Mouse (Mus musculus) heart, embryonic 16.5 days (tissue): ENCODE measurements around the gene Zmiz1. TPM values are rescaled to one million over a fixed set of nuclear protein-coding genes. Genes with fewer than 3 reads are reported as not detected.

ENCODE experiments used
- ATAC-seq: fragments of 200-750 bp; cut with Nextera tagmentation; replicated peaks from 2 replicates; pipeline ENCODE4 v1.8.0; 2017; ENCODE audit warnings: moderate number of reproducible peaks; ENCODE audit not compliant: insufficient read depth, low FRiP score; ENCODE audit errors: extremely low read depth
- H3K27ac ChIP-seq: fragments of 300-500 bp; sonication (generic); 2 replicates; pipeline ENCODE4 v1.5.1; 2014; ENCODE audit warnings: mild to moderate bottlenecking, low read length, control low read depth, moderate library complexity
- H3K27me3 ChIP-seq: fragments of 300-500 bp; sonication (generic); 2 replicates; pipeline ENCODE4 v1.6.1; 2014; ENCODE audit warnings: low read length, mixed read lengths; ENCODE audit not compliant: control insufficient read depth, insufficient read depth
- H3K36me3 ChIP-seq: fragments of 300-500 bp; sonication (generic); 2 replicates; pipeline ENCODE4 v1.6.1; 2014; ENCODE audit not compliant: control insufficient read depth, insufficient read depth
- H3K4me1 ChIP-seq: fragments of 300-500 bp; sonication (generic); 2 replicates; pipeline ENCODE4 v1.6.1; 2014; ENCODE audit warnings: low read length, mixed read lengths; ENCODE audit not compliant: control insufficient read depth, insufficient read depth
- H3K4me2 ChIP-seq: fragments of 300-500 bp; sonication (generic); 2 replicates; pipeline ENCODE4 v1.6.1; 2014; ENCODE audit warnings: low read depth, mild to moderate bottlenecking, control low read depth, low read length
- H3K4me3 ChIP-seq: fragments of 300-500 bp; sonication (generic); 2 replicates; pipeline ENCODE4 v1.5.1; 2014; ENCODE audit warnings: mild to moderate bottlenecking, control low read depth, low read length
- H3K9ac ChIP-seq: fragments of 300-500 bp; sonication (generic); 2 replicates; pipeline ENCODE4 v1.6.1; 2014; ENCODE audit warnings: low read length, control low read depth
- H3K9me3 ChIP-seq: fragments of 300-500 bp; sonication (generic); replicated peaks from 2 replicates; pipeline ENCODE4 v1.6.1; 2016; ENCODE audit warnings: low read length; ENCODE audit not compliant: control insufficient read depth
- WGBS: fragments of 180-500 bp; shearing (Covaris S2); extraction: QIAGEN DNeasy Blood & Tissue Kit; methylation state at CpG from one replicate; pipeline ENCODE4 v1.1.7; 2014; 5-methylcytosine and 5-hydroxymethylcytosine counted together
- polyA plus RNA-seq: library from polyadenylated mRNA; unstranded; fragments of >200 nt; fragmentation: Nextera tagmentation; extraction: Ambion mirVana; gene quantifications from 2 replicates; pipeline ENCODE4 v1.2.1, GENCODE M21; 2015

Gene Zmiz1
- polyA plus RNA-seq, 1 experiment from 2014 or later = 20.6 TPM

DNA sequence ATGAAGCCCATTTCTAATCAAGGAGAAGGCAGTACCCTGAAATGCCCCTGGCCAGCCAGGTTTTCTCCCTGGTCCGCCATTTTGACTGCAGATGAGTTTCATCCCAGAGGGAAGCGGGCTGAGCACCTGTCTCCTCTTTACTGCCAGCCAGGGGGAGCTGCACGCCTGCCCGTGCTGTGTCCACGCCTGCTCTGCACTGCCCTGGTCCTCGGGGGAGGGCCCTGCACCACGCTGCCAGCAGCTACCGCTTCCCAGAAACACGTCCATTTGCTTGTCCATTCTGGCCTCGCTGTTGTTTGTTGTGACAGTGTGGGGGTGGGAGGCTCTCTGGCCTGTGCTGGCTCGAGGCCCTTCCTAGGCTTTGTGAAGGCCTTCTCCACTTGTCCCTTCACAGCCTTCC lies 201.7 kb downstream of the Zmiz1 start:
- no peaks in the 10 kb centered on the region for H3K9me3 ChIP-seq
- ATAC-seq = no peak

DNA sequence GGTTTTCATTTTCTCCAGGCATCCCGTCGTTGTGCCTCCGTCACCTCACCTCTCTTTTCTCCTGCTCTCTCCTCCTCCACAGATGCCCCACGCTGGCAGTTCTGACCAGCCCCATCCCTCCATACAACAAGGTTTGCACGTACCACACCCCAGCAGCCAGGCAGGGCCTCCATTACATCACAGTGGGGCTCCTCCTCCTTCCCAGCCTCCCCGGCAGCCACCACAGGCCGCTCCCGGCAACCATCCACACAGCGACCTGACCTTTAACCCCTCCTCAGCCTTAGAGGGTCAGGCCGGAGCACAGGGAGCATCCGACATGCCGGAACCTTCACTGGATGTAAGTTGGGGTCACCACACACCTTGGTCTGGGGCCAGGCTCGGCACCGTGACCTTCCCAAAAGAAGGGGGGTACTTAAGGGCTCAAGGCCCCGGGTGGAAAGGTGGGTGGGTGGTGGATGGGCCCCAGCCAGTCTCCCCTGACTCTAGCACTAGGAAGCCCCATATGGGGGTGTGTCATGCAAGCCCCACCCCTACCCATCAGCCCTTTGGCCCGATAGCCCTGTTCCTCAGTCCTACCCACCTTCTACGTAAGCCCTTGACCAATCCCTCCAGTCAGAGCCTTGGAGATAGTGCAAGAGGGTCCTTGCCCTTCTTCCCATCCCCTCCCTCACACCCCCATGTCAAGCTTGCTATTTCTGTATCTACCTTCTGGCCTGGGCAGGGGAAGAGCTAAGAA lies 202.4 kb downstream of the Zmiz1 start:
- no peak overlapping the region for H3K4me2 ChIP-seq
- peaks cover 70% of the 10 kb centered on the region for H3K36me3 ChIP-seq
- WGBS = 77% methylated on average over 17 of the region's 17 CpGs
- no peak overlapping the region for H3K9ac ChIP-seq
- H3K4me3 ChIP-seq = no peak overlapping the region
- no peak for ATAC-seq
- no peaks in the 10 kb centered on the region for H3K27me3 ChIP-seq
- H3K9me3 ChIP-seq = no peaks in the 10 kb centered on the region
- peaks cover 21% of the 10 kb centered on the region for H3K4me1 ChIP-seq
- H3K27ac ChIP-seq = no peak overlapping the region

More for the DNA sequence above, 201.7 kb downstream of the Zmiz1 start:
- peaks cover 77% of the 10 kb centered on the region for H3K36me3 ChIP-seq
- no peak overlapping the region for H3K4me2 ChIP-seq
- no peaks in the 10 kb centered on the region for H3K27me3 ChIP-seq
- H3K9ac ChIP-seq = no peak overlapping the region
- WGBS = 47% methylated on average over 11 of the region's 11 CpGs
- H3K4me3 ChIP-seq = no peak overlapping the region
- peaks cover 21% of the 10 kb centered on the region for H3K4me1 ChIP-seq
- H3K27ac ChIP-seq = 0 out of 2 replicates have a peak overlapping the region, but pooled peaks have one; percentile 13

DNA sequence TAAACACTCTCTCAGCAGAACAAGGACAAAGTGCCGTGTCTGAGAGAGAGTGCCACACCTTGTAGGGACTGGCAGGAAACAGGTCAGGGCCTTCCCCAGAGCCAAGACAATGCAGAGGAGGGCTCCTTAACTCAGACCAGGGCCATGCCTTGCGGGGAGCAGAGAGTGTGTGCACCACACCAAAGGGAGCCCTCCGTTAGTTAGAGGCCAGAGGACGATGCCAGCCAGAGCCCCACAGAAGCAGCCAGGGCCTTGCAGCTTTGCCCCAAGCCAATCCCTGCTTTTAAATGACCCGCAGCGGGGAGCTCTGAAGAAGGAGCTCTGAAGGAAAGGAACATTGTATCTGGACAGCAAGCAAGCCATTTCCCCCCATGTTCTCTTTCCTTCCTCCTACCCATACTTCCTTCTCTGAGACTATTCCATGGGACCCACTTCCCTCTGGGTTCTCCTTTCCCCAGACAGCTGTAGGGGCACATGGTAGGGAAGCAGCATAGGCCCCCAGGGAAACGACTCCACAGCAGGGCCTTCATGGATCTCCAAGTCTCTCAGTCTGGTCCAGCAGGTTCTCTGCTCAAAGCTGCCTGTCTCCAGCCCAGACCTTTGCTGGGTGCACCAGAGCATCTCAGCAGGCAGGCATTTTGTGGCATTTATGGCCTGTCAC lies 204.8 kb downstream of the Zmiz1 start:
- no peak for ATAC-seq
- Histone ChIP-seq H3K36me3 (peaks cover 45% of the 10 kb centered on the region), H3K9ac (peak overlapping the region; percentile 44), H3K9me3 (no peaks in the 10 kb centered on the region), H3K4me1 (peaks cover 33% of the 10 kb centered on the region), H3K4me3 (no peak overlapping the region), H3K27ac (peak overlapping the region; percentile 52), H3K27me3 (no peaks in the 10 kb centered on the region), H3K4me2 (no peak overlapping the region)
- 81% methylated on average over 7 of the region's 7 CpGs for WGBS

DNA sequence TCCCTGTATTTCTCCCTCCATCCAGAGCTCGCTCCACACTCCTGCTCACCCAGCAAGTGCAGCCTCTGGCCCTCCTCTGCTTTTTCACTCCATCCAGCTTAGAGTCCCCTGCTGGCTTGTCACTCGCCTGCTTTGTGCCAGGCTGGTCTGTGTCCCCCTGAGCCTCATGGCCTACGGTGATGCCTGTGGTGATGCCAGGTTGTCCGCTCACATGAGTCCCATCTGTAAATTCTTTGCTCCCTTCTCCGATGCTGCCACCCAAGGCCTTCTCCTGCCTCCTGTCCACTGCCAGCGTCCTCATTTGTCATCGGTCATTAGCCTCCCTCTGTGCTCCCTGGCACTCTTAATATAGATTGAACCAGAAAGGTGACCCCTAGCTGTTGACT lies 205.3 kb downstream of the Zmiz1 start:
- no peak overlapping the region for H3K4me3 ChIP-seq
- no peak overlapping the region for H3K4me2 ChIP-seq
- no peaks in the 10 kb centered on the region for H3K9me3 ChIP-seq
- peaks cover 33% of the 10 kb centered on the region for H3K4me1 ChIP-seq
- H3K36me3 ChIP-seq = peaks cover 41% of the 10 kb centered on the region
- WGBS = 67% methylated on average over 7 of the region's 7 CpGs
- H3K9ac ChIP-seq = peak overlapping the region; percentile 44
- no peaks in the 10 kb centered on the region for H3K27me3 ChIP-seq
- ATAC-seq = no peak
- peak overlapping the region; percentile 52 for H3K27ac ChIP-seq

DNA sequence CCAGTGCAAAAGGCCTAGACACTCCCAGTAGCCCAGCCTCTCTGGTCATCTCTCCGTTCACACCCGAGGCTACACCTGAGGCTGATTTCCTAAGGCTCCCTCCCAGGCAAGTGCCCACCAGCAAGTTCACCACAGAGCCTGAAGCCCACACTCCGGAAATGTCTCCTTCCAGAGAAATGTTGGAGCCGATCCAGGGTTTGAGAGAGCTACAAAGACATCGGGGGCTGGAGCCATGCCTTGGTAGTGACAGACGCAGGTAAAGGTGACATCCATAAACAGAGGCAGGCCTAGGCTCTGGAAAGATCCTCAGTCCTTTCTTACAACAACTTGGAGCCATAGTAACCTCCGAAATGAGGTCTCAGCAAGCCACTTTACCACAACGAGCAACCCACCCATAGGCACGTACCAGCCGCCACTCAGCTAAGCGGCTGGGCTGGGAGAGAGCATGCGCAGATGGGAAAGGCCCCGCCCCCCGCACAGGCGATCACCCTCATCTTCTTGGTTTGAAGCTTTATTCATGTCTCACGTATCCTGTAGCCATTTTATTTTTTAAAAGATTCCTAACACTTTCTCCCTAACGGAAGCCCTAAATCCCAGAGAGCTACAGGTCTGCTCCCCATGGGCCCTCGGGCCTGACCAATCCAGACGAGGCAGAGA lies 206.5 kb downstream of the Zmiz1 start:
- 63% methylated on average over 19 of the region's 19 CpGs for WGBS
- Histone ChIP-seq H3K27me3 (no peaks in the 10 kb centered on the region), H3K4me1 (peaks cover 32% of the 10 kb centered on the region), H3K36me3 (peaks cover 33% of the 10 kb centered on the region), H3K4me2 (no peak overlapping the region), H3K9me3 (no peaks in the 10 kb centered on the region), H3K9ac (peak overlapping the region; percentile 27; the same call in 1 of the 2 replicates), H3K27ac (peak overlapping the region; percentile 38), H3K4me3 (no peak overlapping the region)
- ATAC-seq = no peak

DNA sequence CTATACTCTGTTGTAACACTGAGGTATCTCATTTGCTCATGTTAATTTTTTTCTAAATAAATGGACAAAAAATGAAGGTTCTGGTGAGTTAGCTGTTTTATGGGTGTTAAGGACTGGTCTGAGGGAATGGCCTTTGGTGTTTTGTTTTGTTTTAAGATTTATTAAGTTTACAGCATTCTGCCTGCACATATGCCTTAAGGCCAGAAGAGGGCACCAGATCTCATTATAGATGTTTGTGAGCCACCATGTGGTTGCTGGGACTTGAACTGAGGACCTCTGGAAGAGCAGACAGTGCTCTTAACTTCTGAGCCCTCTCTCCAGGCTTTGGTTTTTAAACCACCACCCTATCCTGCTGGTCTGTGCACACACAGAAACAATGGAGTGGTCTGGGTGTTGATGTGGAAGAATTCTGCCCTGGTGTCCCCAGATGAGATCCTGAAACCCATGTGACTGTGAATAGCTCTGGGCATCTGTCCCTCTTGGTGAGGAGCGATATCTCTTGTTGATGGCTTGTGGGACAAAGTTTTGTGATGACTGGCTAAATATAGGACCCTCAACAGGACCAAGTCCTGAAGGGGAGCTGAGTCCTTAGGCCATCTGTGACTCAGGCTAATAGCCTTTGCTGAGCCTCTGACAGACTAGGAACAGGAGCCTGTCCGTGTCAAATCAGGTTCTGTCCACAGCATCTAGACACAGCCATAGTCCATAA lies 207.8 kb downstream of the Zmiz1 start:
- 38% methylated on average over 2 of the region's 2 CpGs for WGBS
- Histone ChIP-seq H3K4me1 (peaks cover 28% of the 10 kb centered on the region), H3K4me2 (no peak overlapping the region), H3K36me3 (peaks cover 22% of the 10 kb centered on the region), H3K4me3 (no peak overlapping the region), H3K9me3 (no peaks in the 10 kb centered on the region), H3K9ac (no peak overlapping the region), H3K27me3 (no peaks in the 10 kb centered on the region), H3K27ac (peak overlapping the region; percentile 88)
- peak; percentile 82 for ATAC-seq

DNA sequence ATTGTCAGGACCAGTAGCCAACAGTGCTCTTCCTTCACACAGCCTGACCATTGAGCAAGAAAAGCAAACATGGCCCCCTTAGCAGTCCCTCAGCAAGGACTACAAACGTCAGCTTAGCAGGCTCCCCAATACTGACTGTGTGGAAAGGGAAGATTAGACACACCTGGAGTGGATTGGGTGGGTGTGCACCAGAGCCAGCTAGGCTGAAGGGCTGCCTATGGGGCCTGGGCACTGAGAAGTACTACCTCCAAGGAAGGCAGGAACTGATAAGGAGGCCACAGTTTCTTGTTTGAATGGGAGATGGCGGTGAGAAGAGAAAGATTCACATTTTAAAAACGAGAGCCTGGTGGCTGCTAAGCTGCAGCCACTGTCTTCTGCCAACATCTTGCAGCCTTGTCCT lies 208.6 kb downstream of the Zmiz1 start:
- Histone ChIP-seq H3K36me3 (peaks cover 15% of the 10 kb centered on the region), H3K9me3 (no peaks in the 10 kb centered on the region), H3K4me1 (peaks cover 28% of the 10 kb centered on the region), H3K4me2 (no peak overlapping the region), H3K27ac (peak overlapping the region; percentile 88), H3K27me3 (no peaks in the 10 kb centered on the region), H3K4me3 (no peak overlapping the region), H3K9ac (no peak overlapping the region)
- no peak for ATAC-seq
- 34% methylated on average over 3 of the region's 3 CpGs for WGBS

DNA sequence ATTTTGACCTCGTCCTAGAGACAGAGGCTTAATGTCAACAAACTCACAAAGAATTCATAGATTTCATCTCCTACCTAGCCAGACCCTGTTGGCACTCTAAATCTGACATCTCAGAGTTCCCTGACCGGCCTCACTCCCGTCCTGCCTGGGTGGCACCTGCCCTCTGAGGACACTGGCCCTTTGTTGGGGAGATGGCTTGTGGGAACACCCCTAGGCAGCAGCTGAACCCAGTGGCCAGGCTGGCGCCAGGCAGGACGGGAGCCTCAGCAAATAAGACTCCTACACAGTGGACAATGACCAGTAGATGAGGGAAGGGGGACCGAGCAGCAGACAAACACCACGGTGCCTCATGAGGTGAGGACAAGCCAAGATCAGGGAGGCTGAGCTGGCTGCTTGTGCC lies 220.6 kb downstream of the Zmiz1 start:
- no peak for ATAC-seq
- 63% methylated on average over 7 of the region's 7 CpGs for WGBS
- no peak overlapping the region for H3K4me3 ChIP-seq

More for the DNA sequence above, 220.6 kb downstream of the Zmiz1 start:
- H3K4me2 ChIP-seq = no peak overlapping the region
- H3K4me1 ChIP-seq = no peaks in the 10 kb centered on the region
- no peaks in the 10 kb centered on the region for H3K27me3 ChIP-seq
- H3K36me3 ChIP-seq = no peaks in the 10 kb centered on the region
- H3K27ac ChIP-seq = no peak overlapping the region
- no peak overlapping the region for H3K9ac ChIP-seq
- no peaks in the 10 kb centered on the region for H3K9me3 ChIP-seq
